Mouse (Mus musculus) midbrain, embryonic 11.5 days (tissue): ENCODE results near the gene Nme1. TPM values are rescaled to one million over a fixed set of nuclear protein-coding genes. Genes with fewer than 3 reads are reported as not detected.
"Not testable (repeated sequence)": the region's sequence is repeated elsewhere in the genome, so short reads cannot be mapped to it uniquely, and the experiment has no call there.

Experiments
- ATAC-seq: fragments of 200-750 bp; cut with Nextera tagmentation; 2 replicates; pipeline ENCODE4 v1.8.0; 2017; ENCODE audit warnings: moderate TSS enrichment, moderate library complexity; ENCODE audit not compliant: low FRiP score
- DNase-seq: peaks from one replicate; pipeline ENCODE4 v3.0.0; 2015; ENCODE audit warnings: low spot score; ENCODE audit errors: missing footprints
- H3K27ac ChIP-seq: fragments of 300-500 bp; sonication (generic); 2 replicates; pipeline ENCODE4 v1.5.1; 2014; ENCODE audit warnings: low read depth, low read length
- H3K27me3 ChIP-seq: fragments of 300-500 bp; sonication (generic); 2 replicates; pipeline ENCODE4 v1.6.1; 2014; ENCODE audit warnings: mild to moderate bottlenecking, low read length, moderate library complexity, mixed read lengths; ENCODE audit not compliant: control insufficient read depth, insufficient read depth
- H3K36me3 ChIP-seq: fragments of 300-500 bp; sonication (generic); 2 replicates; pipeline ENCODE4 v1.6.1; 2014; ENCODE audit warnings: mild to moderate bottlenecking, low read length, moderate library complexity, mixed read lengths; ENCODE audit not compliant: control insufficient read depth, insufficient read depth
- H3K4me1 ChIP-seq: fragments of 300-500 bp; sonication (generic); 2 replicates; pipeline ENCODE4 v1.6.1; 2014; ENCODE audit warnings: low read length; ENCODE audit not compliant: control insufficient read depth, insufficient read depth
- H3K4me2 ChIP-seq: fragments of 300-500 bp; sonication (generic); 2 replicates; pipeline ENCODE4 v1.6.1; 2014; ENCODE audit warnings: mild to moderate bottlenecking, moderate library complexity
- H3K4me3 ChIP-seq: fragments of 300-500 bp; sonication (generic); 2 replicates; pipeline ENCODE4 v1.5.1; 2014; ENCODE audit warnings: low read depth, low read length
- H3K9ac ChIP-seq: fragments of 300-500 bp; sonication (generic); 2 replicates; pipeline ENCODE4 v1.6.1; 2014; ENCODE audit warnings: low read length
- H3K9me3 ChIP-seq: fragments of 300-500 bp; sonication (generic); 2 replicates; pipeline ENCODE4 v1.6.1; 2016; ENCODE audit warnings: low read length; ENCODE audit not compliant: control insufficient read depth
- WGBS: fragments of 180-500 bp; shearing (Covaris S2); extraction: QIAGEN DNeasy Blood & Tissue Kit; methylation state at CpG from one replicate; pipeline ENCODE4 v1.1.7; 2014; 5-methylcytosine and 5-hydroxymethylcytosine counted together
- polyA plus RNA-seq: library from polyadenylated mRNA; unstranded; fragments of >200 nt; fragmentation: Nextera tagmentation; extraction: Ambion mirVana; gene quantifications from 2 replicates; pipeline ENCODE4 v1.2.1, GENCODE M21; 2014

Nme1 gene
- polyA plus RNA-seq, 1 experiment from 2014 or later = 215 TPM

- not testable (repeated sequence) for H3K4me3 ChIP-seq, H3K4me1 ChIP-seq, H3K27ac ChIP-seq, H3K9ac ChIP-seq, ATAC-seq, H3K9me3 ChIP-seq, H3K27me3 ChIP-seq, H3K4me2 ChIP-seq
- peaks cover 16% of the 10 kb centered on the region for H3K36me3 ChIP-seq
- whole genome bisulfite sequencing = 96% methylated on average over 2 of the region's 2 CpGs
- DNase-seq = peak; percentile 75
Measured at GRCm38 (mm10) chr11:93915019-93915418, 53.3 kb downstream of the Nme1 start.

GRCm38 (mm10) chr11:93911603-93912002, 56.7 kb downstream of the Nme1 start:
- no peak overlapping the region for H3K9ac ChIP-seq
- 92% methylated on average over 3 of the region's 3 CpGs for WGBS
- H3K4me2 ChIP-seq = no peak overlapping the region
- H3K4me1 ChIP-seq = no peaks in the 10 kb centered on the region
- H3K4me3 ChIP-seq = no peak overlapping the region
- no peak overlapping the region for H3K27ac ChIP-seq
- H3K27me3 ChIP-seq = no peaks in the 10 kb centered on the region
- H3K36me3 ChIP-seq = peaks cover 14% of the 10 kb centered on the region
- no peaks in the 10 kb centered on the region for H3K9me3 ChIP-seq
- peak; percentile 44 for DNase-seq
- ATAC-seq = no peak

GRCm38 (mm10) chr11:93908829-93909228, 59.5 kb downstream of the Nme1 start:
- no peak for ATAC-seq
- peaks cover 12% of the 10 kb centered on the region for H3K36me3 ChIP-seq
- 92% methylated on average over 9 of the region's 9 CpGs for WGBS

GRCm38 (mm10) chr11:93907839-93908238, 60.5 kb downstream of the Nme1 start:
- no peak for DNase-seq
- peaks cover 12% of the 10 kb centered on the region for H3K36me3 ChIP-seq
- no peak overlapping the region for H3K4me3 ChIP-seq
- H3K4me2 ChIP-seq = no peak overlapping the region
- no peak overlapping the region for H3K27ac ChIP-seq
- H3K4me1 ChIP-seq = no peaks in the 10 kb centered on the region
- no peak overlapping the region for H3K9ac ChIP-seq
- no peaks in the 10 kb centered on the region for H3K9me3 ChIP-seq
- no peak for ATAC-seq
- H3K27me3 ChIP-seq = no peaks in the 10 kb centered on the region
- 93% methylated on average over 3 of the region's 3 CpGs for WGBS

More at GRCm38 (mm10) chr11:93908829-93909228, 59.5 kb downstream of the Nme1 start:
- no peak overlapping the region for H3K4me2 ChIP-seq
- H3K9me3 ChIP-seq = no peaks in the 10 kb centered on the region
- no peak overlapping the region for H3K4me3 ChIP-seq
- no peak overlapping the region for H3K9ac ChIP-seq
- no peaks in the 10 kb centered on the region for H3K27me3 ChIP-seq
- no peak overlapping the region for H3K27ac ChIP-seq
- no peaks in the 10 kb centered on the region for H3K4me1 ChIP-seq
- DNase-seq = no peak

Other genes starting within 250 kb of the Nme1 start
- 45.1 and 52.0 TPM in 2 replicates for gene Utp18, start 82.8 kb downstream of the Nme1 start, polyA plus RNA-seq
- 30.5 and 30.6 TPM in 2 replicates for gene Mbtd1, start 82.7 kb downstream of the Nme1 start, polyA plus RNA-seq
- 142 and 144 TPM in 2 replicates for gene Nme2, start 12.3 kb downstream of the Nme1 start, polyA plus RNA-seq
- gene Gm20390, start 228 bp downstream of the Nme1 start, polyA plus RNA-seq = 345 and 375 TPM in 2 replicates
- gene Spag9, start 27.6 kb upstream of the Nme1 start, polyA plus RNA-seq = 107 and 118 TPM in 2 replicates
- 33.1 and 33.5 TPM in 2 replicates for gene Tob1, start 242.9 kb upstream of the Nme1 start, polyA plus RNA-seq